Mouse (Mus musculus): Measurements from ENCODE around the gene Wipf2.

Gene Wipf2

GRCm38 (mm10) chr11:98854659-98855058 lies 8.8 kb upstream of the Wipf2 start:
- no peak for DNase-seq

DNA sequence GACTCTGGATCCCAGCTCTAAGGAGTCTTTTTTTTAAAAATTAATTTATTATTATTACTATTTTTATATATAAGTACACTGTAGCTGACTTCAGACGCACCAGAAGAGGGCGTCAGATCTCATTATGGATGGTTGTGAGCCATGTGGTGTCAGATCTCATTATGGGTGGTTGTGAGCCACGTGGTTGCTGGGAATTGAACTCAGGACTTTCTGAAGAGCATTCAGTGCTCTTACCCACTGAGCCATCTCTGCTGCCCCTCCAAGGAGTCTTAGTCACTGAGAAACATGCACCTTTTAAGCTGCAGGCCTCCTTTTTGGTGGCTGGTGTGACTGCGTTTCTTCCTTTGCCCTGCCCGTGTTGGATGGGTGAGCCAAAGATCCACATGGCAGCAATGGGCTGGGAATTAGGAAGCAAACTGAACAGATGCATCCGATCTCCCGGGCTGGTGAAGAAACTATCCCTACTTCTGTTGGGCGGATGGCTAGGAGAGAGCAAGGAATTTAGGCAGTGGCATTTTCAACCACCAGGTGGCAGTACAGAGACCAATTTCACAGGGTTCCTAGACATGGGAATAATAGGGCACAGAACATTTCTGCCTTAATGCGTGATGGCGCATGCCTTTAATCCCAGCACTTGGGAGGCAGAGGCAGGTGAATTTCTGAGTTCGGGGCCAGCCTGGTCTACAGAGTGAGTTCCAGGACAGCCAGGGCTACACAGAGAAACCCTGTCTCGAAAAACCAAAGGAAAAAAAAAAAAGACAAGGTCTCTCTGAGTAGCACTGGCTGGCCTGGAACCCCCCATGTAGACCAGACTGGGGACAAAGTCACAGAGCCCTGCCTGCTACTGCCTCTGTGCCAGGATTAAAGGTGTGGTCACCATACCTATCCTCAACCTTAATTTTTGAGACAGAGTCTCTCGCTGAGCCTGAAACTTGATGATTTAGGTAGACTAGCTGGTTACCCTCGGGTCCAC lies 4.4 kb upstream of the Wipf2 start:
- DNase-seq: peak; percentile 89

DNA sequence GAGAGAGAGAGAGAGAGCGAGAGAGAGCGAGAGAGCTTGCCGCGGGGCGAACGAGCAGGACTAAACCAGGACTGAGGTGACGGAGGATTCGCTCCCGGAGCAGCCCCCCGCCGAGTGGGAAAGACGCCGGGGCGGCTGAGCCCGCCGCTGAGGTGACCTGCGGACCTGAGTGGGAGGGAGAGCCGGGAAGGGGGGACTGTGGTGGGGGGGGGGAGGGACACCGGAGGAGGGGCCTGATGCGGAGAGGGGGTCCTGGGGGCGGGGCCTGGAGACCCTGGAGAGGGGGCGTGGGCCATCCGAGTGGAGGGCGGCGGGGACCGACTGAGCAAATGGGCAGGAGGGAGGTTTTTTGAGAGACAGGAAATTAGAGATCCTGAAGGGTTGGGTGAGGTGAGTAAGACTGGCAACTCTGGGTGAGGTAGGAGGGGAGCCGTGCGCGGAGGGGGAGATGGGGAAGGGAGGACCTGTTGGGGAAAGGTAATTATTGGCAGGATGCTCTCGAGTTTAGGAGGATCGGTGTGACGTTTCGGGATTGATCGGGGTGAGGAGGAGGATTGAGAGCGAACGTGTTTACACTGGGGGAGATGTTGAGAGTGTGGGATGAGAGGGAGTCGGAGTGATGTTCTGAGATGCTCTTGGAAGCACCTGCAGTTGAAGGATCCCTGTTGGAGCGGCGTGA lies 452 bp downstream of the Wipf2 start:
- peak; percentile 81 for DNase-seq

GRCm38 (mm10) chr11:98867293-98867692 lies 3.9 kb downstream of the Wipf2 start:
- no peak for DNase-seq

DNA sequence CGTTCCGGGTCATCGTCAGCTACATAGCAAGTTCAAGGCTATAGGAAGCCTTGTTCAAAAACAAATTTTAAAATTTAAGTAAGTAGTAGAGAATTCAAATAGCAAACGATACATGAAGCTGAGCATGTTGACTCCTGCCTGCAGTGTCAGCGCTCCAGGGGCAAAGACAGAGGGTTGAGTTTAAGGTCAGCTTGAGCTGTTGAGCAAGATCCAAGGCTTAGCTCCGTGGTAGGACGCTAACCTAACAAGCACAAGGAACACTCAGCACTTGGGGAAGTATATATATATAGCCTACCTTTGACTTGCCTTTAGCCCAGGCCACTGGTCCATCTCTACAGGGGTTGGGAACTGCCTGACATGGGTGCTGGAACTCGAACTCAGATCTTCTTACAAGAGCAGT lies 6.5 kb downstream of the Wipf2 start:
- DNase-seq: no peak

GRCm38 (mm10) chr11:98870791-98871190 lies 7.4 kb downstream of the Wipf2 start:
- no peak for DNase-seq

DNA sequence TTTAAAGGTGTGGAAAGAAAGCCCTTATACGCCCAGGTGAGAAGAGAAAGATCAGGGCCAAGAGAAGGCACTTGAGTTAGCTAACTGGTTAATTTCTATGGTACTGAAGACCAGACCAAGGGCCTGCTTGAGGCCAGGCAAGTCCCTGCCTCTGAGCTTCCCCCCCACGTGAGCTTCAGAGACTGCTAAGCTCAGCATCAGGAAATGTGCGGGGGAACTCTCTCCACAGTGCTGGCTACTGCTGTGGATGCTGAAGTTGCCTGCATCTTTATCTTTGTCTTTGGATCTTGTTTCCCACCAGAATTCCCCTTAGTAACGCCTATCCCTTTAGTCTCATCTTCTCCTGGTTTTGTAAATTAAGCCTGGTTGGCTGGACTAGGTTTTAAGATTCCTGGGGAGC lies 8.0 kb downstream of the Wipf2 start:
- DNase-seq: no peak

DNA sequence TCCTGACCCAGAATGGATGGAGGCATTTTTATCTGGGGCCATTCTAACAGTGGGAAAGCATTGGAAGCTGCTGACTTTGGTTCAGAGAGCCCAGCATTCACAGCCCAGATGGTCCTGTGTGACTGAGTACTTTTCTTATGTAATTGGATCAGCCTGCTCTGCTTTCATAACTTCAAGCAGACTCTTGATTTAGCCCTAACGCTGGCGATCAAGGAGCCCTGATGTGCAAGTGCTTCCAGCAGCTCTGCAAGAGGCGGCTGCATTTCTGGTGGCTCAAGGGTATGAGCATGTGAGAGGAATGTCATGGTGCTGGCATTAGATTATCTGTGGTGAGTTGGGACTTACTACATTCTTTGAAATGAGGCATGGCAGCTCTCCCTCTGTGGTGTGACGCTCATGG lies 8.6 kb downstream of the Wipf2 start:
- no peak for DNase-seq

DNA sequence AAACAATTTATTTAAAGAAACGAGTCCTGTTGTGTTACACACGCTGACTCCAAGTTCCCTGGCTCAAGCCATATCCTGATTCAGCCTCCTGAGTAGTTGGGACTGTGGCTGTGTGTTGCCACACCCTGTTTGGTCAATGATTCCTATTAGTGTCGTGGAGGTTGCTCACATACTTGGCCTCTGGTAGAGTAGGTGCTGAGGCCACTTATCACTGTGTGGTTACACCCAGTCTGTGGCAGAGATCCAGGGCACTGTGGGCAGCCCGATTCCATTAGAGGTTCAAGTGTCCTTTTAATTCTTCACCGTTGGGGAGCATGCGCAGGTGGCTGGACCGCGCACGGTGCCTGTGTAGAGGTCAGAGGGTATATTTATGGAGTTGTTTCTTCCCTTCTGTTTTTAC lies 10.5 kb downstream of the Wipf2 start:
- DNase-seq: no peak

GRCm38 (mm10) chr11:98877001-98877400 lies 13.6 kb downstream of the Wipf2 start:
- DNase-seq: no peak

DNA sequence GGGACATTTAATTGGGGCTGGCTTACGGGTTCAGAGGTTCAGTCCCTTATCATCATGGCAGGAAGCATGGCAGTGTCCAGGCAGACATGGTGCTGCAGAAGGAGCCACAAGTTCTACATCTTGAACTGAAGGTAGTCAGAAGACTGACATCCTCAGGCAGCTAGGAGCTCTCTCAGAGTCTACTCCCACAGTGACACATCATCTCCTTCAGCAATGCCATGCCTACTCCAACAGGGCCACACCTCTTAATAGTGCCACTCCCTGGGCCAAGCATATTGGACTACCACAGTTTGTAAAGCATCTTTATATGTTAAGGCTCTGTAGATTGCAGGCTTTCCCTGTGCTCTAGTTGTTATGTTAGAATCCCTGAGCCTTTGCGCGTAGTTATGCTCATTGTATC lies 24.3 kb downstream of the Wipf2 start:
- no peak for DNase-seq

DNA sequence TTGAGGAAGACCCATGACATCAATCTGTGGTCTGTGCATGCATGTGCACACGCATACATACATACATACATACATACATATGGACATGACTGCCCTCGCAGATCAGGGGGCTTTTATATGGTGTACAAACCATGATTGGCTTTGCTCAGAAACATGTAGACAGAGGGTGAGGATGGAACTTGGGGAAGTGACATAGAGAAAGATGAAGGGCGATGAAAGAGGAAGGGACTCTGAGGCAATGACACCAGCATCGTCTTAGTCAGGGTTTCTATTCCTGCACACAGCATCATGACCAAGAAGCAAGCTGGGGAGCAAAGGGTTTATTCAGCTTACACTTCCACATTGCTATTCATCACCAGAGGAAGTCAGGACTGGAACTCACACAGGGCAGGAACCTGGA lies 25.6 kb downstream of the Wipf2 start:
- no peak for DNase-seq

DNA sequence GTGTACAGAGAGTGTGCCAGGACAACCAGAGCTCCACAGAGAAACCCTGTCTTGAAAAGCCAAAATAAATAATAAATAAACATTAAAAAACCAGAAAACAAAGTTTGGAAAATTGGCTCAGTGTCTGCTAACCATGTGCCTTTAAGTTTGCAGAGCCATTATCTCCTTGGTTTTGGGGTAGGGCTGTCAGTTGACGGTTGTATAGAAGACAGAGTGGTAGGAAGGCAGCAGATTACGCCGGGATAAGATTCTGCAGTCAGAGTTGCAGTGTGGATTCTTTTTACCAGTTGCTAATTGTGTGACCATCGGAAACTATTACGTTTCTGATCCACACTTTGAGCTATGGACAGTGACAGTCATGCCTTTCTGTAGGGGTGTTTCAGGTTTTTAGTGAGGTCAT lies 26.5 kb downstream of the Wipf2 start:
- DNase-seq: no peak

DNA sequence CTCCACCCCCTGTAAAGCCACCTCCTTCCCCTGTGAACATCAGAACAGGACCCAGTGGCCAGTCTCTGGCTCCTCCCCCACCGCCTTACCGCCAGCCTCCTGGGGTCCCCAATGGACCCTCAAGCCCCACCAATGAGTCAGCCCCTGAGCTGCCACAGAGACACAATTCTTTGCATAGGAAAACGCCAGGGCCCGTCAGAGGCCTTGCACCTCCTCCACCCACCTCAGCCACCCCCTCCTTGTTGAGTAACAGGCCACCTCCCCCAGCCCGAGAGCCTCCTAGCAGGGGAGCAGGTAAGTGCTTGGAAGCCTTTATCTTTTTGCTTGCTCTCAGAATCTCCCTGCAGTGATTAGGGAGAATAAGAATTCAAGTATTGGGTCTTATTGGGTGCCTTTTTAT lies 29.0 kb downstream of the Wipf2 start:
- DNase-seq: no peak

- DNase-seq: peak; percentile 52
Measured at GRCm38 (mm10) chr11:98900529-98901125, 37.2 kb downstream of the Wipf2 start.

GRCm38 (mm10) chr11:98902621-98903245 lies 39.3 kb downstream of the Wipf2 start:
- DNase-seq: no peak

DNA sequence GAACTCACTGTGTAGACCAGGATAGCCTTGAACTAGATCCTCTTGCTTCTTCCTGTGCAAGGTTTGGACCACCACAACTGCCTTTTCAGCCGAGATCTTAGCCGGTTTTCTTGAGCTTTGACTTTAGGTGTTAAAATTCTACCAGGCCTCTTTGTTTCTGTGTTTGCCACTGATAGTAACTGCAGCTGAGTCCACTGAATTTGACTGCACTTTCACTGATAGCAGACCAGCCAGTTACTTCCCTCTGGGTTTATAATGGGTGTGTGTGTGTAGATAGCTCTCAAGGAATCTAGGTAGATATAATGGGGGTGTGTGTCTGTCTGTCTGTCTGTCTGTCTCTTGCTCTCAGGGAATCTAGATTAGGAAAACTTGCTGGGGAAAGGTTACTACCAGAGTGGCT lies 41.1 kb downstream of the Wipf2 start:
- no peak for DNase-seq

DNA sequence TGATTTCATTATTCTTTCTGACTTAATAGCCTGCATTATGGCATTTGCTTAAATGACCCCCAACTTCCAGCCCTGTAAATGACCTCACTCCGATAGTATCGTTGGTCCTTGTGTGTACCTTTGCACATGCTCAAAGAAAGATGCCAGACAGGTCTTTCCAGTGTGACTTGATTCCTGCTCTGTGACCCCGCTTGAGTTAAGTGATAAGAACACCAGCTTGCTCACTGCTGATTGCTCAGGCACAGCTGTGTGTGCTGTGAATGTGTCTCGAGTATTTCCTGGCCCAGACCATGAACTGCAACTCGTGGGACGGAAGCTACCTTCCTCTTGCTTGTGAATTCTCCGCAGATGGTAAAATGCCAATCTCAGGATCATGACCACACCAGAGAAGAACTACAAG lies 41.6 kb downstream of the Wipf2 start:
- no peak for DNase-seq

DNA sequence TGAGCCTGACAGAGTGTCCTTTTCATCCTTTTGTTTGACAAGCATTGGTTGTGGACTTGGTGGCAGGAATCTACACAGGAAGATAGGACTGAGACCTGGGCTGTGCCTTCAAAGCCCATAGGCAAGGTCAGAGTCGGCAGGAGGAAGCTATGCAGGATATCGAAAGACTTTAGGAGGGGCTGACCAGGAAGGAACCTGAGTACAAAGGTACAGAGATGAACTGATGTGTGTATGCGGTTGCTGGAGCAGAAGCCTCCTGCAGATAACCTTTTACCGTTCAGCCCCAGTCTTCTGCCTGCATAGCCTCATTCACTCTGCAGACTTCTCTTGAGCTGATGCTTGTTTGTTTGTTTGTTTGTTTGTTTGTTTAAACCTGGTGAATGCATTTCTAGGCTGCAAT lies 42.1 kb downstream of the Wipf2 start:
- no peak for DNase-seq

DNA sequence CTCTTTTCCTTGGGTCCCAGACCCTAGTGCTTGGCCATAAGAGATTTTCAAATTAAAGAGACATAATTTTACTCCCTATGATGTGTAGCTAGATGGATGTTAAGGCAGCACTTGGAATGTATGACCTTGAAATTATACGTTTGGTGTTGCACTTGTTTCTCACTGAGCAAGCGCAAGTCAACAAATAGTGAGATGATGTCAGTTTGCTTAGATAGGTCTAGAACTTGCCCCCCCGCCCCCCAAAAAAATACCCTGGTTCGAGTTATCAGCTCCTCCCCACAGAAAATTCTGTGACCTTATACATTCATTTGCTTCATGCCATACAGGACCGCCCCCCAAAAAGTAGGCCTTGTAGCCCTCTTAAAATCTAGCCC lies 43.6 kb downstream of the Wipf2 start:
- DNase-seq: no peak

DNA sequence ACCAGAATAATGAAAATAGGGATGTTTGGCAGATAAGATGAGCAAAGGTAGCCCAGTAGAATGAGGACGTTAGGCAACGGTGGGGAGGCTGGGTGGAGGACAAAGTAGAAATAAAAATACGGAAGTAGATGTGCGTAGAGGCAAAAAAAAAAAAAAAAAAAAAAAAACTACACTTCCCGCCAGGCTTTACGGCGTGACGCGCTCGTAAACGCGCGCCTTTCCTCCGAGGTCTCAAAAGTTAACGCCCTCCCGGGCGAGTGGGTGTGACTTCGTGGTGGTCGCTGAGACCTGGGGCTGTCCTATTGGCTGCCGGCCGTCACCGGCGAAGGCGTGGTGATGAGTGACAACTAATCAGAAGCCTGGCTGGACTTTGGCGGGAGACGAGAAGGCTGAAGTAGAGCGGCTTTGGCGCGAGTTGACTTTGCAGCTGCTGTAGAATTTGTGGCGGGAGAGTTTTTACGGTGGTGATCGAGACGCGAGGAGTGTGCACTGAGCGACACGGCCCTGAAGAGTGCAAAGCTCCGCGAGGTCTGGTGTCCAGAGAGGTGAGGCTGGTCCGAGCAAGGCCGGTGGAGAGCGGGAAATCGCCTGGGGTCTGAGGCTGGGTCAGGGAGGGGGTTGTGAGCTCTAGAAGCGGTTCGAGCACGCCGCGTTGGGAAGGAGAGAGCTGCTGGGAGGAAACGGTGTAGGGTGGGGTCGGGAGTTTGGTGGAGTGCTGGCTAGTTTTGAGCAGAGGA lies 44.2 kb downstream of the Wipf2 start, which contains the start of gene Cdc6:
Gene Cdc6 (plus strand): TSS at position 365 of the 737 bp plus-strand sequence.
- peak; percentile 95 for DNase-seq

GRCm38 (mm10) chr11:98909654-98910053 lies 46.2 kb downstream of the Wipf2 start:
- peak; percentile 91 for DNase-seq

DNA sequence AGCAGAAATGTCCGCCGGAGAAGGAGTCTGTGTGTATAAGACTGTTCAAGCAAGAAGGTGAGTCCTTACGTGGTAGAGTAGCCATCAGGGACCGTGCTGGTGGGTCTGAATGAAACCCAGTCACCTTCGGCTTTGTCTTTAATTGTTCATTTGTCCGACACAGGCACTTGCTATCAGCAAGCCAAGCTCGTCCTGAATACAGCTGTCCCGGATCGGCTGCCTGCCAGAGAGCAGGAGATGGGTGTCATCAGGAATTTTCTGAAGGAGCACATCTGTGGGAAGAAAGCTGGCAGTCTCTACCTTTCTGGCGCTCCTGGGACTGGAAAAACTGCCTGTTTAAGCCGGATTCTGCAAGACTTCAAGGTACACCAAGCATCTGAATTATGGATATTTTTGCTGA lies 47.0 kb downstream of the Wipf2 start:
- no peak for DNase-seq

All from thymus, postnatal 4 days (tissue).